Mouse (Mus musculus) regulatory T cell (primary cell): ENCODE results near the gene Utp4.
"Not testable (repeated sequence)": the region's sequence is repeated elsewhere in the genome, so short reads cannot be mapped to it uniquely, and the experiment has no call there.

Source experiments
- in situ Hi-C: fragments of 300-600 bp; cut with MboI, MseI; formaldehyde crosslinking; loops from one replicate; pipeline ENCODE4 v1.15.1; 2025; ENCODE audit warnings: high pct_unique_total_duplicates

The Utp4 gene

GRCm38 (mm10) chr8:106892806-106893451 lies 507 bp upstream of the Utp4 start:
- in situ Hi-C loops, result loop anchor here (10.0 kb wide), 1 partner anchor 262 kb away; the partner anchor contains the start of gene Cyb5b

- in situ Hi-C loops, result loop anchor here (10.0 kb wide), 1 partner anchor 255 kb away; the partner anchor contains the start of gene Cyb5b
Observed at GRCm38 (mm10) chr8:106899473-106899872, 6.0 kb downstream of the Utp4 start.

DNA sequence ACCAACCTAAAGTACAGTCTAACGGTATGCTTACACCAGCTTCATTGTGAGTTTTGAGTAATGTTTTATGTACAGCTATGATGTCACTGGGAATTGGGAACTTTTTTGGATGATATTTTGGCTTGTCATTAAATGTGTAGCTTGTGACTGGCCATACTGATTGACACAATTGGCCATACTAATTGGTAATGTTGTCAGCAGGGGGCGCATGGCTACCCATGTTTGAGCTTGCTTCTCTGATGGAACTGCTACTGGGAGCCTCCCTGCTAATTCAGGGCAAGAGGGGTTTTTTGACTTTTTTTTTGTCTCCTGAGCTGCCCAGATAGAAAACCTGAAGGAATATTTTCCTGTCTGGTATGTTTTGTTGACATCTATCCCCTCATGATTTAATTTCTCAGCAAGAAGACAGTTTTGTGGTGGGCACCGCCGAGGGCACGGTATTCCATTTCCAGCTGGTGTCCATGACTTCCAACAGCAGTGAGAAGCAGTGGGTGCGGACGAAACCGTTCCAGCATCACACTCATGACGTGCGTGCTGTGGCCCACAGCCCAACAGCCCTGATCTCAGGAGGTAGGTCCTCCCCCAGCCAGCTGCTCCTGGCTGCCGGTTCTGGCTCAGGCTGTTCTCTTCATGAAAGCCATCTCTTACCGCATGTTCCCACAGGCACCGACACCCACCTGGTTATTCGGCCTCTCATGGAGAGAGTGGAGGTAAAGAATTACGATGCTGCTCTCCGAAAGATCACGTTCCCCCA lies 12.5 kb downstream of the Utp4 start:
- in situ Hi-C loops, result no loop called here

- in situ Hi-C loops, result no loop called here
Observed at GRCm38 (mm10) chr8:106906635-106907034, 13.2 kb downstream of the Utp4 start.

- in situ Hi-C loops, result no loop called here
Observed at GRCm38 (mm10) chr8:106907450-106907849, 14.0 kb downstream of the Utp4 start.

DNA sequence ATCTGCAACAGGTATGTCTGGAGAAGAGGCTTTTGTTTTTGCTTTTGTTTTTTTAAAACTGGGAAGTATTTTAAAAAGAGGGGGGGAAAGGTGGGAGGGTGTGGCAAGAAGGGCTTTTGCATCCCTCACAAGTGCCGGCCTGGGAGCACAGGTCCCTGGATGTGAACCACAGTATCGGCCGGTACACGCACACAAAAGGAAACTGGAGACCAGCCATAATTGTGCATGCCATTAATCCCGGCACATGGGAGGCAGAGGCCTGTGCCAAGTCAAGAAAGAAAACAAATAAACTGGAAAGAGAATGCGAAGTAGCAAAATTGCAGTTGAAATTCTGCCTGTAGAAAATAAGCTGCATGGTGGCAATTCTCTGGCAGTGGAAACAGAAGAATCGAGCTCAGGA lies 14.9 kb downstream of the Utp4 start:
- in situ Hi-C loops, result no loop called here

- in situ Hi-C loops, result no loop called here
Observed at GRCm38 (mm10) chr8:106913631-106914030, 20.2 kb downstream of the Utp4 start.

- in situ Hi-C loops, result loop anchor here (5.0 kb wide), 1 partner anchor 82 kb away; no protein-coding TSS in a partner anchor
Observed at GRCm38 (mm10) chr8:106919721-106920394, 26.4 kb downstream of the Utp4 start.

DNA sequence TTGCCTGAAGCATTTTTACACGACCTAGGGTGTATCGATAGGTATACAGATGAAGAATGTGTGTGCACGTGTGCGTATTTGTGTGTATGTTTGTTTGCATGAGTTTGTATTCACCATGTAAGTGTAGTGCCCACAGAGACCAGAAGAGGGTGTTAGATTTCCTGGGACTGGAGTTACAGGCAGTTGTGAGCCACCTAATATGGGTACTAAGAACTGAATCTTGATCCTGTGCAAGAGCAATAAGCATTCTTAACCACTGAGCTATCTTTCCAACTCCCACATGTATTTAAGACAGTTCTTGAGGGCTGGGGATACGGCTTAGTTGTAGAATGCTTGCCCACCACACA lies 26.9 kb downstream of the Utp4 start:
- in situ Hi-C loops, result loop anchor here (5.0 kb wide), 1 partner anchor 82 kb away; no protein-coding TSS in a partner anchor

GRCm38 (mm10) chr8:106924057-106924456 lies 30.6 kb downstream of the Utp4 start:
- in situ Hi-C loops, result loop anchor here (5.0 kb wide), 1 partner anchor 78 kb away; no protein-coding TSS in a partner anchor

DNA sequence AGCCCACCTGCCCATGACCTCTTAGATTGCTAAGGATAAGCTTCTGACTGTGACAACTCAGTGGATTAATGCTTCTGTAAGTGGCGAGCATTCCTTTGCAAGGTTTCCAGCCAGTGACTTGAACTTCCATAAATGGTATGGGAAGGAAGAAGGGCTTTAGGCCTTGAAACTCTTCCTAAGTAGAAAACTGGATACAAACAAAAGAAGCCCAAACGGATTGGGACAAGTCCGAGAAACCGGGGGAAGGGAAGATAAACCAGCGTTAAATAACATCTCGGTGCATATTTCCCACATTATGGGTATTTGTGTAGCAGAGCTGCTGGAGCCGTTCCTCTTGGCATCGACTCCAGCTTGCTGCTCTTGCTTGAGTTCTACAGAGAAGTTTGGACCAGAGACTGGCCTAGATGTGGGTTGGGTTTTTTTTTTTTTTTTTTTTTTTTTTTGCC lies 31.5 kb downstream of the Utp4 start:
- in situ Hi-C loops, result loop anchor here (5.0 kb wide), 1 partner anchor 77 kb away; no protein-coding TSS in a partner anchor

GRCm38 (mm10) chr8:106925446-106925845 lies 32.0 kb downstream of the Utp4 start:
- in situ Hi-C loops, result no loop called here

GRCm38 (mm10) chr8:106927247-106927646 lies 33.8 kb downstream of the Utp4 start:
- in situ Hi-C loops, result no loop called here

DNA sequence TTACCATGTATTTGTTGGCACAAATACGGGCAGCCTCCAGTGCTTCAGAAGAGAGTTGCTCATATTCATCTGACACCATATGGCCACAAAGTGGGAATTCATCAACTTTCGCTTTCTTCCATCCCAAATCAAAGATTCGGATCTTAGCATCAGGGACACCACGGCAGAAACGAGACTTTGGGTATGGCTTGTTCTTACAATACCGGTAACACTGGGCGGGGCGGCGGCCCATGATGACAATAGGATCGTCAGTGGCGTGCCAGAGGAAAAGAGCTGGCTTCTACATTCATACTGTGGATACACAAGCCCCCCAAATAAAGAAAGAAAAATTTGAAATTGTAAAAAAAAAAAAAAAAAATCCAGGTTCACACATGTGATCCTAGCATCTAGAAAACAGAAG lies 34.7 kb downstream of the Utp4 start:
- in situ Hi-C loops, result not testable (repeated sequence)

GRCm38 (mm10) chr8:106929155-106929913 lies 35.9 kb downstream of the Utp4 start:
- in situ Hi-C loops, result no loop called here

GRCm38 (mm10) chr8:106929921-106930320 lies 36.5 kb downstream of the Utp4 start:
- in situ Hi-C loops, result no loop called here

DNA sequence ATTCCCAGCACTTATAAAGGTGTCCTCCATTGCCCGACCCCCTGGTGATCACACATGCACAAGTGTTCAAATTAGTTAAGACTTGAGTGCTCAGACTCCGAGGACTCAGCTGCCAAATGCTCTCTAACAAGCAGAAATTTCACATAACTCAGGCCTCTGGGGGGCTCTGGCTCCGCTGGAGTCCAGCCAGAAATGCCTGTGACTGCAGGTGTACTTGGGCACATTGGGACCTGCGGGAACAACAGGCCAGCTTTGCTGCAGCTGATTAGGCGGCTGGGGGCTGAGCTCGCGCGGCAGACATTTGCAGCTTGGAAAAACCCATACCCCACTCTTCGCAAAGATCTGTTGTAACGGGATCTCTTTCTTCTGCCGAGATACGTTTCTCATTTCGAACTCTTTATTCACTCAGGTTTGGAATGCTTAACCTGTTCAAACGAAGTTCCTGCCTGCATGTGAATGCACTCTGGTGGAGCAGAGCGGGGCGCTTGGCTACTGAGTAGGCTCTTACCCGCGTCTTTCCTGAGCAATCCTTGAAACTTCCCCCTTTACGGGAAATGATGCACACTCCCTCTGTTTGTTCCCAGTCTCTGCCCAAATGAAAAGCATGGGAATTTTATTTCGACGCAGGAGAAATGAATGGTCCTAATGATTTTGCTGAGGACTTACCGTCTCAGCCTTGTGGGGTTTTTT lies 39.1 kb downstream of the Utp4 start:
- in situ Hi-C loops, result no loop called here

DNA sequence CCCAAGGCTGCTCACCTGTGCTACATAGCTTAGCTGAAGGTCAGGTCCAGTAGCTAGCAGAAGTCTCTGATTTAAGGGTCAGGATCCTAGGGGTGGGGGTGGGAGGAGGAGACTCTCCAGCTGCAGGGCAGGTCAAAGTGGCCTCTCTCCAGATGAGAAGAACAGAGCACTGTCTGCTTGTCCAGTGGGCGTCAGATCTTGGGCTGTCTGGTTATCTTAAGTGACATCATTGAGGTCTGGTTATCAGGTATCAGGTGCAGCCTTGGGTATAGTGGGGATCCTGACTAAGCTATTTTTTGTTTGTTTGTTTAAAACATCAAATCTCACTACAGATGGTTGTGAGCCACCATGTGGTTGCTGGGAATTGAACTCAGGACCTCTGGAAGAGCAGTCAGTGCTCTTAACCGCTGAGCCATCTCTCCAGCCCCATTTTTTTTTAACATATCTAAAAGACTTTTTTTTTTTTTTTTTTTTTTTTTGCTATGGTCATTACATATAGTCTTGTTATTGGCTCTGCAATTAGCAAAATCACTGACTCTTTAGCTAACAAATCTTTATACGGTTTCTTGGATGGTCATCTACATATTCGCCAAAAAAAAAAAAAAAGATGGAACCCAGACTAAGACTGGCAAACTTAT lies 40.2 kb downstream of the Utp4 start:
- in situ Hi-C loops, result no loop called here

DNA sequence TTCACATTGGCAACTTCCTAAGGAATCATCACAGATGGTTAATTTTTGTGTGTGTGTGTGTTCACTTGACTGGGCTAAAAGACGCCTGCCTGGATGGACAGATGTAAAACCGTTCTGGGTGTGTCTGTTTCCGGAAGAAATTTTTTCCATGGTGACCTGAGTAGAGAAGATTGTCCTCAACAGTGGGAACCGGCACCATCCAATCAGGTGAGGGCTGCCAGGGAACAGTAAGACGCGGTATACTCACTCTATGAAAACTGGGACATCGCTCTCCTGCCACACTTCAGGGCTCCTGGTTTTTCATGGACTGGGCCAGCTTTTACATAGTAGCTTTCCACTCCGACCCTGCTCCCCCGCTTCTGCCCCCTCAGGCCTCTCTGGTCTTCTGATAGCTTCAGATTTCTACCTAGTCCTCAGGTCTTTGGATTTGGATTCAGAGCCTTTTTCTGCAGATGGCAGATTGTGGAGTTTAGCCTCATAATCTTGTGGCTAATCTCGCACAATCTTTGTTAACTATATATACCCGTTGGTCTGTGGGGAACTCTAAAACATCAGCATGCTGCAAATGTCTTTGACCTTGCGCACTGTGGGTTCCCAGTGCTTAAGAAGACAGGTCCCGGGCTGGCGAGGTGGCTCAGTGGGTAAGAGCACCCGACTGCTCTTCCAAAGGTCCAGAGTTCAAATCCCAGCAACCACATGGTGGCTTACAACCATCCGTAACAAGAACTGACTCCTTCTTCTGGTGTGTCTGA lies 41.0 kb downstream of the Utp4 start:
- in situ Hi-C loops, result no loop called here
